Comparison of ENCODE assay signal across 15 mouse cellular contexts in genomic region chrX:13822792-13823191, GRCm38 (mm10).
"Had no signal": no experiment of that assay in that cellular context is flagged by ENCODE, and none has a peak within 500 bp of the region (broad histone marks: within the 10 kb centered on the region; RNA-seq: fewer than 3 reads in every experiment).

No protein-coding gene starts in this region.

- H3K4me2 ChIP-seq: limb, embryonic 12.5 days; liver, embryonic 13.5 days; lung, embryonic 15.5 days; midbrain, embryonic 12.5 days; neural tube, embryonic 13.5 days had no signal

- H3K9me3 ChIP-seq: limb, embryonic 12.5 days; liver, embryonic 13.5 days; lung, embryonic 15.5 days; megakaryocyte, embryonic 14.5 days; midbrain, embryonic 12.5 days; neural tube, embryonic 13.5 days had no signal

- H3K27ac ChIP-seq: limb, embryonic 12.5 days; liver, embryonic 13.5 days; lung, embryonic 15.5 days; macrophage; midbrain, embryonic 12.5 days; neural tube, embryonic 13.5 days had no signal

- ATAC-seq: liver, postnatal 0 days; midbrain, embryonic 16.5 days had no signal

- H3K27me3 ChIP-seq: limb, embryonic 12.5 days; liver, embryonic 13.5 days; lung, embryonic 15.5 days; megakaryocyte, embryonic 14.5 days; midbrain, embryonic 12.5 days; neural tube, embryonic 13.5 days had no signal

- H3K4me3 ChIP-seq: limb, embryonic 12.5 days; liver, embryonic 13.5 days; lung, embryonic 15.5 days; megakaryocyte, embryonic 14.5 days; midbrain, embryonic 12.5 days; neural tube, embryonic 13.5 days had no signal

- DNase-seq: kidney, postnatal 25 days; liver; liver, embryonic 13.5 days; liver, postnatal 0 days; lung, postnatal 14 days; retina, postnatal 1 day; right cerebral cortex, postnatal 14 days; thymus, postnatal 36 days had no signal

- H3K9ac ChIP-seq: limb, embryonic 12.5 days; liver, embryonic 13.5 days; liver, postnatal 0 days; lung, embryonic 15.5 days; midbrain, embryonic 12.5 days; neural tube, embryonic 13.5 days had no signal

- H3K36me3 ChIP-seq: limb, embryonic 12.5 days; liver, embryonic 13.5 days; lung, embryonic 15.5 days; midbrain, embryonic 12.5 days; neural tube, embryonic 13.5 days had no signal

- H3K4me1 ChIP-seq: limb, embryonic 12.5 days; liver, embryonic 13.5 days; lung, embryonic 15.5 days; megakaryocyte, embryonic 14.5 days; midbrain, embryonic 12.5 days; neural tube, embryonic 13.5 days had no signal
